Mouse (Mus musculus): ENCODE measurements around the gene Inpp5a. TPM values are rescaled to one million over a fixed set of nuclear protein-coding genes. Genes with fewer than 3 reads are reported as not detected.

Inpp5a gene
- polyA plus RNA-seq, 1 experiment, result 42.3 TPM

- Histone ChIP-seq H3K4me1 (ENCODE audit: control insufficient read depth, insufficient read depth, insufficient read length, low read length) (peaks cover 50% of the 10 kb centered on the region), H3K4me3 (ENCODE audit: insufficient read depth, low read depth, low read length) (no peak overlapping the region), H3K27ac (replicated peaks; ENCODE audit: low read depth, low read length) (no peak overlapping the region)
Measured at GRCm38 (mm10) chr7:139437926-139438600, 49.2 kb downstream of the Inpp5a start.

- Histone ChIP-seq H3K4me1 (ENCODE audit: control insufficient read depth, insufficient read depth, insufficient read length, low read length) (peaks cover 50% of the 10 kb centered on the region), H3K27ac (replicated peaks; ENCODE audit: low read depth, low read length) (no peak overlapping the region), H3K4me3 (ENCODE audit: insufficient read depth, low read depth, low read length) (no peak overlapping the region)
Measured at GRCm38 (mm10) chr7:139438601-139438945, 49.7 kb downstream of the Inpp5a start.

- Histone ChIP-seq H3K4me1 (ENCODE audit: control insufficient read depth, insufficient read depth, insufficient read length, low read length) (peaks cover 50% of the 10 kb centered on the region), H3K4me3 (ENCODE audit: insufficient read depth, low read depth, low read length) (no peak overlapping the region), H3K27ac (replicated peaks; ENCODE audit: low read depth, low read length) (no peak overlapping the region)
Measured at GRCm38 (mm10) chr7:139439031-139439430, 50.1 kb downstream of the Inpp5a start.

GRCm38 (mm10) chr7:139439922-139440895 is 51.3 kb downstream of the Inpp5a start:
- Histone ChIP-seq H3K4me1 (ENCODE audit: control insufficient read depth, insufficient read depth, insufficient read length, low read length) (peaks cover 41% of the 10 kb centered on the region), H3K4me3 (ENCODE audit: insufficient read depth, low read depth, low read length) (no peak overlapping the region), H3K27ac (replicated peaks; ENCODE audit: low read depth, low read length) (0 out of 2 replicates have a peak overlapping the region, but pooled peaks have one; percentile 8)

- no peak overlapping the region for H3K4me3 ChIP-seq (ENCODE audit: insufficient read depth, low read depth, low read length)
- no peak overlapping the region for H3K27ac ChIP-seq (replicated peaks; ENCODE audit: low read depth, low read length)
- H3K4me1 ChIP-seq (ENCODE audit: control insufficient read depth, insufficient read depth, insufficient read length, low read length), result peaks cover 45% of the 10 kb centered on the region
Measured at GRCm38 (mm10) chr7:139441022-139441421, 52.1 kb downstream of the Inpp5a start.

- no peak overlapping the region for H3K27ac ChIP-seq (replicated peaks; ENCODE audit: low read depth, low read length)
- peaks cover 43% of the 10 kb centered on the region for H3K4me1 ChIP-seq (ENCODE audit: control insufficient read depth, insufficient read depth, insufficient read length, low read length)
- no peak overlapping the region for H3K4me3 ChIP-seq (ENCODE audit: insufficient read depth, low read depth, low read length)
Measured at GRCm38 (mm10) chr7:139441761-139442211, 52.9 kb downstream of the Inpp5a start.

GRCm38 (mm10) chr7:139445621-139446020 is 56.7 kb downstream of the Inpp5a start:
- no peak overlapping the region for H3K27ac ChIP-seq (replicated peaks; ENCODE audit: low read depth, low read length)
- peaks cover 32% of the 10 kb centered on the region for H3K4me1 ChIP-seq (ENCODE audit: control insufficient read depth, insufficient read depth, insufficient read length, low read length)
- no peak overlapping the region for H3K4me3 ChIP-seq (ENCODE audit: insufficient read depth, low read depth, low read length)

- H3K27ac ChIP-seq (replicated peaks; ENCODE audit: low read depth, low read length), result no peak overlapping the region
- peaks cover 33% of the 10 kb centered on the region for H3K4me1 ChIP-seq (ENCODE audit: control insufficient read depth, insufficient read depth, insufficient read length, low read length)
- H3K4me3 ChIP-seq (ENCODE audit: insufficient read depth, low read depth, low read length), result no peak overlapping the region
Measured at GRCm38 (mm10) chr7:139447381-139447780, 58.5 kb downstream of the Inpp5a start.

GRCm38 (mm10) chr7:139450186-139450998 is 61.5 kb downstream of the Inpp5a start:
- H3K4me1 ChIP-seq (ENCODE audit: control insufficient read depth, insufficient read depth, insufficient read length, low read length), result peaks cover 42% of the 10 kb centered on the region
- no peak overlapping the region for H3K27ac ChIP-seq (replicated peaks; ENCODE audit: low read depth, low read length)

GRCm38 (mm10) chr7:139451711-139452110 is 62.8 kb downstream of the Inpp5a start:
- Histone ChIP-seq H3K27ac (replicated peaks; ENCODE audit: low read depth, low read length) (no peak overlapping the region), H3K4me1 (ENCODE audit: control insufficient read depth, insufficient read depth, insufficient read length, low read length) (peaks cover 35% of the 10 kb centered on the region), H3K4me3 (ENCODE audit: insufficient read depth, low read depth, low read length) (no peak overlapping the region)

More at GRCm38 (mm10) chr7:139450186-139450998, 61.5 kb downstream of the Inpp5a start:
- no peak overlapping the region for H3K4me3 ChIP-seq (ENCODE audit: insufficient read depth, low read depth, low read length)

GRCm38 (mm10) chr7:139452199-139452598 is 63.3 kb downstream of the Inpp5a start:
- Histone ChIP-seq H3K4me3 (ENCODE audit: insufficient read depth, low read depth, low read length) (no peak overlapping the region), H3K4me1 (ENCODE audit: control insufficient read depth, insufficient read depth, insufficient read length, low read length) (peaks cover 35% of the 10 kb centered on the region), H3K27ac (replicated peaks; ENCODE audit: low read depth, low read length) (no peak overlapping the region)

GRCm38 (mm10) chr7:139453198-139453597 is 64.3 kb downstream of the Inpp5a start:
- Histone ChIP-seq H3K27ac (replicated peaks; ENCODE audit: low read depth, low read length) (no peak overlapping the region), H3K4me3 (ENCODE audit: insufficient read depth, low read depth, low read length) (no peak overlapping the region), H3K4me1 (ENCODE audit: control insufficient read depth, insufficient read depth, insufficient read length, low read length) (peaks cover 35% of the 10 kb centered on the region)

- Histone ChIP-seq H3K4me1 (ENCODE audit: control insufficient read depth, insufficient read depth, insufficient read length, low read length) (peaks cover 34% of the 10 kb centered on the region), H3K27ac (replicated peaks; ENCODE audit: low read depth, low read length) (no peak overlapping the region), H3K4me3 (ENCODE audit: insufficient read depth, low read depth, low read length) (no peak overlapping the region)
Measured at GRCm38 (mm10) chr7:139454285-139454684, 65.4 kb downstream of the Inpp5a start.

- H3K4me3 ChIP-seq (ENCODE audit: insufficient read depth, low read depth, low read length), result no peak overlapping the region
- H3K4me1 ChIP-seq (ENCODE audit: control insufficient read depth, insufficient read depth, insufficient read length, low read length), result peaks cover 15% of the 10 kb centered on the region
- H3K27ac ChIP-seq (replicated peaks; ENCODE audit: low read depth, low read length), result no peak overlapping the region
Measured at GRCm38 (mm10) chr7:139456759-139457158, 67.8 kb downstream of the Inpp5a start.

- H3K27ac ChIP-seq (replicated peaks; ENCODE audit: low read depth, low read length), result no peak overlapping the region
- H3K4me3 ChIP-seq (ENCODE audit: insufficient read depth, low read depth, low read length), result no peak overlapping the region
- peaks cover 1% of the 10 kb centered on the region; the same call in 1 of the 2 replicates for H3K4me1 ChIP-seq (ENCODE audit: control insufficient read depth, insufficient read depth, insufficient read length, low read length)
Measured at GRCm38 (mm10) chr7:139461344-139461743, 72.4 kb downstream of the Inpp5a start.
